Mouse (Mus musculus) cerebellum, adult 2 months (tissue): ENCODE data around the gene Depdc5.

Experiments used
- CTCF ChIP-seq: fragments of 200-500 bp; IDR thresholded peaks from 2 replicates; pipeline ENCODE4 v1.5.1; 2011; ENCODE audit warnings: low read depth, mild to moderate bottlenecking, control low read depth, low read length, moderate library complexity, borderline replicate concordance; ENCODE audit not compliant: insufficient read depth
- POLR2A ChIP-seq: fragments of 200-500 bp; IDR thresholded peaks from 2 replicates; pipeline ENCODE4 v1.6.1; 2011; ENCODE audit warnings: low read length, control low read depth, borderline replicate concordance; ENCODE audit not compliant: insufficient read depth

DNA sequence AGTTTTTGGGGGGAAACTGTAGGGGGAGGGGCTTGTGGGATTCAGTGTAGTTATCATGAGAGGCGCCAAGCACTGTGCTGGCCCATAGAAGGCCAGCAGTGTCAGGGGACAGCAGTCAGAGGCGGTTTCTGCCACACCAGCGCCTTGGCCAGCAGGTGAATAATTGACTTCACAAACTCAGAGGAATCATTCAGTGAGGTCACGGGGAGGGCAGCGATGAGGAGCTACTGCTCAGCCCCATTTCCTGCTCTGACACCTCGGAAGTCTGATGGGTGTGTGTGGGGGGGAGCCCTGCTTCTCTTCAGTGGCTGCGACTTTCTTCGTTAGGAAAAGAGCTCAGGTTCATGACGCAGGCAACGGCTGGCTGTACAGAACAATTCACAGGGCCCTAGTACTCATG is 179.9 kb downstream of the Depdc5 start:
- TF ChIP-seq CTCF: no peak
- no peak for TF ChIP-seq POLR2A
